ENCODE assay signal across 8 mouse cellular contexts in genomic region chr5:111200915-111201610, GRCm38 (mm10).
DNase-seq lines count a peak whose midpoint lies in the region; ATAC-seq and TF ChIP-seq lines count a peak whose summit lies in the region.

No protein-coding gene starts in this region.

- no peak for TF ChIP-seq POLR2A in limb, embryonic 14.5 days (IDR thresholded peaks at IDR 0.05; ENCODE audit: borderline replicate concordance, extremely low read depth, insufficient read depth, insufficient read length)

- H3K9ac ChIP-seq in forebrain, embryonic 11.5 days (ENCODE audit: low read length) = 0 out of 2 replicates have a peak overlapping the region, but pooled peaks have one; percentile 1
- H3K9ac ChIP-seq in hindbrain, postnatal 0 days (replicated peaks; ENCODE audit: low read length) = no peak overlapping the region
- H3K9ac ChIP-seq in limb, embryonic 14.5 days (ENCODE audit: low read depth, low read length, severe bottlenecking) = no peak overlapping the region

- H3K27me3 ChIP-seq in forebrain, embryonic 11.5 days (ENCODE audit: control insufficient read depth, insufficient read depth, low read length) = no peaks in the 10 kb centered on the region
- no peaks in the 10 kb centered on the region for H3K27me3 ChIP-seq in hindbrain, postnatal 0 days (ENCODE audit: insufficient read depth, low read length)
- no peaks in the 10 kb centered on the region for H3K27me3 ChIP-seq in limb, embryonic 14.5 days (ENCODE audit: control insufficient read depth, insufficient read depth, low read length)

- DNase-seq in CD4-positive, CD25-positive, alpha-beta regulatory T cell, adult 2 months (ENCODE audit: low read depth, low spot score) = peak; percentile 18
- peak; percentile 83 to 85 for DNase-seq in adrenal gland, postnatal 36 days
- no peak for DNase-seq in forebrain, embryonic 11.5 days (ENCODE audit: low spot score)
- DNase-seq in hindbrain, postnatal 0 days (ENCODE audit: low spot score) = peak; percentile 86
- peak; percentile 48 for DNase-seq in limb, embryonic 14.5 days (ENCODE audit: low spot score)
- peak; percentile 67 to 68 for DNase-seq in right cerebral cortex, adult 2 months (ENCODE audit: low spot score in 2 of 2)
- DNase-seq in spleen, postnatal 4 days (ENCODE audit: low spot score in 2 of 2) = no peak

- H3K4me3 ChIP-seq in forebrain, embryonic 11.5 days (ENCODE audit: low read depth, low read length) = no peak overlapping the region
- H3K4me3 ChIP-seq in hindbrain, postnatal 0 days (ENCODE audit: low read length) = no peak overlapping the region
- H3K4me3 ChIP-seq in limb, embryonic 14.5 days (replicated peaks; ENCODE audit: low read length) = no peak overlapping the region

- peaks cover 16% of the 10 kb centered on the region for H3K4me1 ChIP-seq in forebrain, embryonic 11.5 days (replicated peaks; ENCODE audit: control insufficient read depth, insufficient read depth, low read length)
- H3K4me1 ChIP-seq in hindbrain, postnatal 0 days (ENCODE audit: insufficient read depth, low read length) = peaks cover 31% of the 10 kb centered on the region
- H3K4me1 ChIP-seq in limb, embryonic 14.5 days (ENCODE audit: control insufficient read depth, insufficient read depth, low read length) = peaks cover 39% of the 10 kb centered on the region

- WGBS in forebrain, embryonic 11.5 days = 44% methylated on average over 16 of the region's 16 CpGs
- 20% methylated on average over 16 of the region's 16 CpGs for WGBS in hindbrain, postnatal 0 days
- 13% methylated on average over 16 of the region's 16 CpGs for WGBS in limb, embryonic 14.5 days

- H3K4me2 ChIP-seq in forebrain, embryonic 11.5 days (ENCODE audit: low read depth, low read length, severe bottlenecking) = no peak overlapping the region
- H3K4me2 ChIP-seq in hindbrain, postnatal 0 days (ENCODE audit: low read depth, low read length) = no peak overlapping the region
- H3K4me2 ChIP-seq in limb, embryonic 14.5 days (replicated peaks; ENCODE audit: low read depth, low read length, severe bottlenecking) = no peak overlapping the region

- no peak for ATAC-seq in CD4-positive, CD25-positive, alpha-beta regulatory T cell, adult 4 months
- ATAC-seq in forebrain, embryonic 11.5 days (replicated peaks; ENCODE audit: low FRiP score) = 0 out of 2 replicates have a peak, but pooled peaks have one; percentile 37
- peak; percentile 85 for ATAC-seq in hindbrain, postnatal 0 days
- peak; percentile 35; the same call in 1 of the 2 replicates for ATAC-seq in limb, embryonic 14.5 days (ENCODE audit: low FRiP score, low read depth)

- TF ChIP-seq CTCF in hindbrain, postnatal 0 days (IDR thresholded peaks at IDR 0.05; ENCODE audit: low read depth) = no peak

- no peaks in the 10 kb centered on the region for H3K36me3 ChIP-seq in forebrain, embryonic 11.5 days (ENCODE audit: control insufficient read depth, insufficient read depth, low read length)
- no peaks in the 10 kb centered on the region for H3K36me3 ChIP-seq in hindbrain, postnatal 0 days (ENCODE audit: insufficient read depth, low read length)
- no peaks in the 10 kb centered on the region for H3K36me3 ChIP-seq in limb, embryonic 14.5 days (ENCODE audit: control insufficient read depth, insufficient read depth, low read length)

- no peaks in the 10 kb centered on the region for H3K9me3 ChIP-seq in forebrain, embryonic 11.5 days (ENCODE audit: control insufficient read depth, low read length)
- no peaks in the 10 kb centered on the region for H3K9me3 ChIP-seq in hindbrain, postnatal 0 days (ENCODE audit: low read length)
- H3K9me3 ChIP-seq in limb, embryonic 14.5 days (ENCODE audit: control insufficient read depth, low read length) = no peaks in the 10 kb centered on the region

- H3K27ac ChIP-seq in forebrain, embryonic 11.5 days (ENCODE audit: low read depth, low read length) = peak overlapping the region; percentile 41; the same call in 1 of the 2 replicates
- peak overlapping the region; percentile 65 for H3K27ac ChIP-seq in hindbrain, postnatal 0 days
- 0 out of 2 replicates have a peak overlapping the region, but pooled peaks have one; percentile 4 for H3K27ac ChIP-seq in limb, embryonic 14.5 days (replicated peaks; ENCODE audit: low read depth, low read length)

Comparison
In these comparisons a context has a peak if more than half of its experiments do, and no peak if none do; other contexts are left out.
1. DNase-seq: peak in CD4-positive, CD25-positive, alpha-beta regulatory T cell, adult 2 months (single experiment), adrenal gland, postnatal 36 days (2 of 2), hindbrain, postnatal 0 days (single experiment), limb, embryonic 14.5 days (single experiment) and right cerebral cortex, adult 2 months (2 of 2); none in forebrain, embryonic 11.5 days (single experiment) and spleen, postnatal 4 days (0 of 2).
2. H3K27ac ChIP-seq: peak in every context shown above with its lines; median percentile 65 in hindbrain, postnatal 0 days; 41 in forebrain, embryonic 11.5 days; 4 in limb, embryonic 14.5 days.